7 mouse cellular contexts compared by ENCODE assay signal in the genomic region with DNA sequence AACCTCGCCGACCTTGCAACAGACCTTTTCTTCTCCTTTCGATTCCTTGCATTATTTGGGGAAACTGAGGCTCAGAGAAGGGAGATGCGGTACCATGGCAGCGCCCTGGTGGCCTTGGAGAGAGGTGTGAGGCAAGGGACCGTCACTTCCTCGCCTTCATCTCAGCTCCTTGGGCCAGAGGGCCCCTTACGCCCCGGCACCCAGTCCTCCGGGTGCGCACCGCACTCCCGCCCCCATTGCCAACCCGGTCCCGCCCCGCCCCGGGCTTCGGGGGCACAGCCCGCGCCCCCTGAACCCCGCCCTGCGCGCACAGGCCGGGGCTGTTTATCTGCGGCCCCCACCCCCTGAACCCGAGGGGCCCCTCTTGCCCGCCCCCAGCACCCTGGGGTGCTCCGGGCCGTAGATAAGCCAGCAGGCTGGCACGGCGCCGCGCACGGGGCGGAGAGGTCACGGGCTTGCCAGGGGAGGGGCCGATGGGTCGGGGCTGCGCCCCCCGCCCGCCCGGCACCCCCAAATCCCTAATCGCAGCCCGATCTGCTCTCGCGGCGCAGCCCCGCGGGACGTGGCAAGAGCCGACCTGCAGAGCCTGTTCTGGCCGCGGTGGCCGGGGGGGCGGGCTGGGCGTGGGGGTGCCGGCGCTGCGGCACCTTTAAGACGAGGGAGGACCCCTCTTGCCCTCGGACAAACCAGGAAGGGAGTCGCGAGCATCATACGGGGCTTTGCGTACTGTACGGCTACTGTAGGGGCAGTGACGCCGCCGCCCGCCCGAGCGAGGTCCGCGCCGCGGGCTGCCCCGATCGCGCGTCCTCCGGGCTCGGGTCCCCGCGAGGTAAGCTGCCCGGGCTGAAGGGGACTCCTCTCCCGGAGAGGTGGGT. TPM values are rescaled to one million over a fixed set of nuclear protein-coding genes. Genes with fewer than 3 reads are reported as not detected.
DNase-seq lines count a peak whose midpoint lies in the region; ATAC-seq and TF ChIP-seq lines count a peak whose summit lies in the region.

No protein-coding gene starts in this region.

- peak overlapping the region; percentile 99 for H3K27ac ChIP-seq in intestine, postnatal 0 days (ENCODE audit: low read depth, low read length)
- H3K27ac ChIP-seq in limb, embryonic 14.5 days (replicated peaks; ENCODE audit: low read depth, low read length), result peak overlapping the region; percentile 99
- peak overlapping the region; percentile 89 for H3K27ac ChIP-seq in midbrain, embryonic 14.5 days (replicated peaks; ENCODE audit: low read depth, low read length)

- 0 out of 2 replicates have a peak, but pooled peaks have one; percentile 15 for TF ChIP-seq CTCF in intestine, postnatal 0 days (IDR thresholded peaks at IDR 0.05; ENCODE audit: low read depth)

- TF ChIP-seq POLR2A in limb, embryonic 14.5 days (IDR thresholded peaks at IDR 0.05; ENCODE audit: borderline replicate concordance, extremely low read depth, insufficient read depth, insufficient read length), result 0 out of 2 replicates have a peak, but pooled peaks have one; percentile 40

- WGBS in intestine, postnatal 0 days, result under 1% methylated on average over 60 of the region's 86 CpGs
- WGBS in limb, embryonic 14.5 days, result 1% methylated on average over 28 of the region's 86 CpGs
- WGBS in midbrain, embryonic 14.5 days, result under 1% methylated on average over 74 of the region's 86 CpGs

- ATAC-seq in intestine, postnatal 0 days, result peak; percentile 46
- peak; percentile 6; the same call in 1 of the 2 replicates for ATAC-seq in limb, embryonic 14.5 days (ENCODE audit: low FRiP score, low read depth)
- ATAC-seq in midbrain, embryonic 14.5 days (ENCODE audit: low FRiP score, low TSS enrichment), result peak; percentile 12; the same call in 1 of the 2 replicates

- peak overlapping the region; percentile 87 for H3K4me3 ChIP-seq in intestine, postnatal 0 days (ENCODE audit: low read depth, low read length)
- peak overlapping the region; percentile 93 for H3K4me3 ChIP-seq in limb, embryonic 14.5 days (replicated peaks; ENCODE audit: low read length)
- peak overlapping the region; percentile 78 for H3K4me3 ChIP-seq in midbrain, embryonic 14.5 days (replicated peaks; ENCODE audit: low read depth, low read length)

- H3K27me3 ChIP-seq in intestine, postnatal 0 days (replicated peaks; ENCODE audit: control insufficient read depth, insufficient read depth, low read length), result no peaks in the 10 kb centered on the region
- H3K27me3 ChIP-seq in limb, embryonic 14.5 days (ENCODE audit: control insufficient read depth, insufficient read depth, low read length), result peaks cover 23% of the 10 kb centered on the region
- peaks cover 38% of the 10 kb centered on the region for H3K27me3 ChIP-seq in midbrain, embryonic 14.5 days (ENCODE audit: control insufficient read depth, insufficient read depth, low read length)

- DNase-seq in adrenal gland, postnatal 14 days, result peak; percentile 88
- peak; percentile 74 for DNase-seq in embryo, embryonic 9.5 days (ENCODE audit: extremely low spot score)
- peak; percentile 67 to 80 for DNase-seq in gastrocnemius, postnatal 4 days (ENCODE audit: low spot score in 2 of 2)
- DNase-seq in limb, embryonic 14.5 days (ENCODE audit: low spot score), result peak; percentile 70
- DNase-seq in midbrain, embryonic 14.5 days, result peak; percentile 84
- peak; percentile 69 for DNase-seq in spleen, adult 12 weeks (ENCODE audit: low spot score)

- H3K9ac ChIP-seq in intestine, postnatal 0 days (ENCODE audit: low read depth, low read length), result peak overlapping the region; percentile 97
- peak overlapping the region; percentile 96 for H3K9ac ChIP-seq in limb, embryonic 14.5 days (ENCODE audit: low read depth, low read length, severe bottlenecking)
- peak overlapping the region; percentile 77 for H3K9ac ChIP-seq in midbrain, embryonic 14.5 days (replicated peaks; ENCODE audit: low read length)

- no peaks in the 10 kb centered on the region for H3K9me3 ChIP-seq in intestine, postnatal 0 days (ENCODE audit: control insufficient read depth)
- H3K9me3 ChIP-seq in limb, embryonic 14.5 days (ENCODE audit: control insufficient read depth, low read length), result no peaks in the 10 kb centered on the region
- no peaks in the 10 kb centered on the region for H3K9me3 ChIP-seq in midbrain, embryonic 14.5 days (ENCODE audit: control insufficient read depth, low read length)

- H3K4me2 ChIP-seq in intestine, postnatal 0 days (replicated peaks; ENCODE audit: low read depth), result peak overlapping the region; percentile 99
- H3K4me2 ChIP-seq in limb, embryonic 14.5 days (replicated peaks; ENCODE audit: low read depth, low read length, severe bottlenecking), result peak overlapping the region; percentile 96
- peak overlapping the region; percentile 98 for H3K4me2 ChIP-seq in midbrain, embryonic 14.5 days (ENCODE audit: low read length)

- H3K4me1 ChIP-seq in intestine, postnatal 0 days (replicated peaks; ENCODE audit: control insufficient read depth, insufficient read depth, low read length), result peaks cover 11% of the 10 kb centered on the region
- H3K4me1 ChIP-seq in limb, embryonic 14.5 days (ENCODE audit: control insufficient read depth, insufficient read depth, low read length), result peaks cover 39% of the 10 kb centered on the region
- peaks cover 28% of the 10 kb centered on the region for H3K4me1 ChIP-seq in midbrain, embryonic 14.5 days (ENCODE audit: control insufficient read depth, insufficient read depth, low read length)

- H3K36me3 ChIP-seq in intestine, postnatal 0 days (ENCODE audit: control insufficient read depth, insufficient read depth), result no peaks in the 10 kb centered on the region
- no peaks in the 10 kb centered on the region for H3K36me3 ChIP-seq in limb, embryonic 14.5 days (ENCODE audit: control insufficient read depth, insufficient read depth, low read length)
- no peaks in the 10 kb centered on the region for H3K36me3 ChIP-seq in midbrain, embryonic 14.5 days (ENCODE audit: control insufficient read depth, insufficient read depth, low read length)

RNA-seq across cellular contexts. Expression of gene Zbtb7a, which starts 1.0 kb away (rescaled TPM):
- total RNA-seq in adrenal gland, postnatal 14 days (2021), result 66.9 and 73.8 TPM in 2 replicates
- total RNA-seq in gastrocnemius, postnatal 4 days (2021), result 10 to 100 TPM; 37.7 to 42.0 TPM
- polyA plus RNA-seq in intestine, postnatal 0 days (2015; fragmentation: Nextera tagmentation; extraction: Ambion mirVana), result 54.1 and 67.6 TPM in 2 replicates
- 17.7 and 21.0 TPM in 2 replicates for polyA plus RNA-seq in limb, embryonic 14.5 days (2012; rRNA removed)
- 30.6 and 35.9 TPM in 2 replicates for polyA plus RNA-seq in limb, embryonic 14.5 days (2014; fragmentation: Nextera tagmentation; extraction: Ambion mirVana)
- polyA plus RNA-seq in midbrain, embryonic 14.5 days (2014; fragmentation: Nextera tagmentation; extraction: Ambion mirVana), result 8.1 and 12.4 TPM in 2 replicates

RNA-seq across cellular contexts. Expression of gene Map2k2, which starts 30.4 kb away (rescaled TPM):
- total RNA-seq in adrenal gland, postnatal 14 days (2021), result 161 and 163 TPM in 2 replicates
- 100 to 1,000 TPM; 148 to 152 TPM for total RNA-seq in gastrocnemius, postnatal 4 days (2021)
- polyA plus RNA-seq in intestine, postnatal 0 days (2015; fragmentation: Nextera tagmentation; extraction: Ambion mirVana), result 258 and 259 TPM in 2 replicates
- 165 and 176 TPM in 2 replicates for polyA plus RNA-seq in limb, embryonic 14.5 days (2012; rRNA removed)
- polyA plus RNA-seq in limb, embryonic 14.5 days (2014; fragmentation: Nextera tagmentation; extraction: Ambion mirVana), result 176 and 199 TPM in 2 replicates
- 236 and 240 TPM in 2 replicates for polyA plus RNA-seq in midbrain, embryonic 14.5 days (2014; fragmentation: Nextera tagmentation; extraction: Ambion mirVana)

RNA-seq across cellular contexts. Expression of gene Pias4, which starts 31.7 kb away (rescaled TPM):
- total RNA-seq in adrenal gland, postnatal 14 days (2021), result 27.3 and 28.3 TPM in 2 replicates
- 10 to 100 TPM; 22.1 to 22.5 TPM for total RNA-seq in gastrocnemius, postnatal 4 days (2021)
- polyA plus RNA-seq in intestine, postnatal 0 days (2015; fragmentation: Nextera tagmentation; extraction: Ambion mirVana), result 32.8 and 36.5 TPM in 2 replicates
- polyA plus RNA-seq in limb, embryonic 14.5 days (2012; rRNA removed), result 35.1 and 49.4 TPM in 2 replicates
- 40.4 and 44.2 TPM in 2 replicates for polyA plus RNA-seq in limb, embryonic 14.5 days (2014; fragmentation: Nextera tagmentation; extraction: Ambion mirVana)
- polyA plus RNA-seq in midbrain, embryonic 14.5 days (2014; fragmentation: Nextera tagmentation; extraction: Ambion mirVana), result 49.2 and 55.7 TPM in 2 replicates

RNA-seq across cellular contexts. Expression of gene Creb3l3, which starts 37.4 kb away (rescaled TPM):
- total RNA-seq in adrenal gland, postnatal 14 days (2021), result 2.5 and 26.5 TPM in 2 replicates
- 1 to 10 TPM; 1.2 to 1.5 TPM for total RNA-seq in gastrocnemius, postnatal 4 days (2021)
- 385 and 396 TPM in 2 replicates for polyA plus RNA-seq in intestine, postnatal 0 days (2015; fragmentation: Nextera tagmentation; extraction: Ambion mirVana)
- polyA plus RNA-seq in limb, embryonic 14.5 days (2012; rRNA removed), result 0.44 and 0.54 TPM in 2 replicates
- polyA plus RNA-seq in limb, embryonic 14.5 days (2014; fragmentation: Nextera tagmentation; extraction: Ambion mirVana), result 0.58 and 0.74 TPM in 2 replicates
- polyA plus RNA-seq in midbrain, embryonic 14.5 days (2014; fragmentation: Nextera tagmentation; extraction: Ambion mirVana), result 0.09 and 0.31 TPM in 2 replicates

RNA-seq across cellular contexts. Expression of gene Eef2, which starts 40.4 kb away (rescaled TPM):
- 1,390 and 1,511 TPM in 2 replicates for total RNA-seq in adrenal gland, postnatal 14 days (2021)
- total RNA-seq in gastrocnemius, postnatal 4 days (2021), result 1,000 to 10,000 TPM; 1,324 to 1,404 TPM
- 286 and 316 TPM in 2 replicates for polyA plus RNA-seq in intestine, postnatal 0 days (2015; fragmentation: Nextera tagmentation; extraction: Ambion mirVana)
- polyA plus RNA-seq in limb, embryonic 14.5 days (2012; rRNA removed), result 1,329 and 1,559 TPM in 2 replicates
- polyA plus RNA-seq in limb, embryonic 14.5 days (2014; fragmentation: Nextera tagmentation; extraction: Ambion mirVana), result 544 and 581 TPM in 2 replicates
- 479 and 528 TPM in 2 replicates for polyA plus RNA-seq in midbrain, embryonic 14.5 days (2014; fragmentation: Nextera tagmentation; extraction: Ambion mirVana)

Comparison
In these comparisons a context has a peak if more than half of its experiments do, and no peak if none do; other contexts are left out.
1. Peak in every context shown above with its lines: DNase-seq, ATAC-seq, H3K4me3 ChIP-seq and H3K27ac ChIP-seq.